Mouse (Mus musculus): ENCODE data around the gene Ocel1. TPM values are rescaled to one million over a fixed set of nuclear protein-coding genes. Genes with fewer than 3 reads are reported as not detected.

Gene Ocel1
- 3.0 and 3.1 TPM in 2 replicates for polyA plus RNA-seq (2012; rRNA removed)

GRCm38 (mm10) chr8:71371236-71371848, at the start of gene Ocel1:
TSS of gene Ocel1 (plus strand) at chr8:71371298.

GRCm38 (mm10) chr8:71366771-71367528, 4.1 kb upstream of the Ocel1 start, which contains the start of gene Use1:
TSS of gene Use1 (plus strand) at chr8:71366848.

GRCm38 (mm10) chr8:71381421-71381970, 10.4 kb downstream of the Ocel1 start, which contains the start of gene Nr2f6:
TSS of gene Nr2f6 (minus strand) at chr8:71381960.

GRCm38 (mm10) chr8:71395629-71396028, 24.5 kb downstream of the Ocel1 start, which contains the start of gene Ushbp1:
TSS of gene Ushbp1 (minus strand) at chr8:71395802.

GRCm38 (mm10) chr8:71396639-71397305, 25.7 kb downstream of the Ocel1 start, which contains the start of gene Babam1:
TSS of gene Babam1 (plus strand) at chr8:71396861.

GRCm38 (mm10) chr8:71405401-71406098, 34.5 kb downstream of the Ocel1 start, which contains the start of gene Ankle1:
TSS of gene Ankle1 (plus strand) at chr8:71406010.

Other genes with a start within 250 kb of the Ocel1 start
- 5.3 and 6.7 TPM in 2 replicates for gene Myo9b, start 98.6 kb upstream of the Ocel1 start, polyA plus RNA-seq (2012; rRNA removed)
- 24.5 and 24.8 TPM in 2 replicates for gene Haus8, start 98.4 kb upstream of the Ocel1 start, polyA plus RNA-seq (2012; rRNA removed)
- gene Use1, start 4.5 kb upstream of the Ocel1 start, polyA plus RNA-seq (2012; rRNA removed): 53.8 and 56.8 TPM in 2 replicates
- 15.0 and 18.0 TPM in 2 replicates for gene Nr2f6, start 10.7 kb downstream of the Ocel1 start, polyA plus RNA-seq (2012; rRNA removed)
- gene Ushbp1, start 24.5 kb downstream of the Ocel1 start, polyA plus RNA-seq (2012; rRNA removed): 3.0 and 3.2 TPM in 2 replicates
- gene Babam1, start 25.6 kb downstream of the Ocel1 start, polyA plus RNA-seq (2012; rRNA removed): 51.3 and 56.2 TPM in 2 replicates
- gene Ankle1, start 34.7 kb downstream of the Ocel1 start, polyA plus RNA-seq (2012; rRNA removed): 45.6 and 52.2 TPM in 2 replicates
- 6.4 and 6.5 TPM in 2 replicates for gene Abhd8, start 92.4 kb downstream of the Ocel1 start, polyA plus RNA-seq (2012; rRNA removed)
- gene Mrpl34, start 93.7 kb downstream of the Ocel1 start, polyA plus RNA-seq (2012; rRNA removed): 39.4 and 44.7 TPM in 2 replicates
- gene Dda1, start 97.9 kb downstream of the Ocel1 start, polyA plus RNA-seq (2012; rRNA removed): 21.8 and 25.0 TPM in 2 replicates
- 1.3 and 1.8 TPM in 2 replicates for gene Ano8, start 114.7 kb downstream of the Ocel1 start, polyA plus RNA-seq (2012; rRNA removed)
- 8.4 and 8.9 TPM in 2 replicates for gene Gtpbp3, start 116.8 kb downstream of the Ocel1 start, polyA plus RNA-seq (2012; rRNA removed)
- 15.8 TPM in 2 replicates for gene Plvap, start 140.5 kb downstream of the Ocel1 start, polyA plus RNA-seq (2012; rRNA removed)
- 0.12 and 0.18 TPM in 2 replicates for gene Ccdc194, start 154.4 kb downstream of the Ocel1 start, polyA plus RNA-seq (2012; rRNA removed)
- gene Bst2, start 166.2 kb downstream of the Ocel1 start, polyA plus RNA-seq (2012; rRNA removed): 47.6 and 62.9 TPM in 2 replicates
- 24.0 and 26.3 TPM in 2 replicates for gene Mvb12a, start 171.6 kb downstream of the Ocel1 start, polyA plus RNA-seq (2012; rRNA removed)
- 0.17 and 0.28 TPM in 2 replicates for gene Tmem221, start 187.6 kb downstream of the Ocel1 start, polyA plus RNA-seq (2012; rRNA removed)
- gene Nxnl1, start 195.3 kb downstream of the Ocel1 start, polyA plus RNA-seq (2012; rRNA removed): not detected in 2 replicates
- gene Slc27a1, start 197.6 kb downstream of the Ocel1 start, polyA plus RNA-seq (2012; rRNA removed): 1.6 and 1.9 TPM in 2 replicates
- gene Pgls, start 220.9 kb downstream of the Ocel1 start, polyA plus RNA-seq (2012; rRNA removed): 40.2 and 45.8 TPM in 2 replicates
- 0.89 and 1.0 TPM in 2 replicates for gene Fam129c, start 226.3 kb downstream of the Ocel1 start, polyA plus RNA-seq (2012; rRNA removed)
- gene Colgalt1, start 239.7 kb downstream of the Ocel1 start, polyA plus RNA-seq (2012; rRNA removed): 30.1 and 32.1 TPM in 2 replicates